Mouse (Mus musculus): ENCODE results near the gene Slco2a1.

The Slco2a1 gene

GRCm38 (mm10) chr9:102985111-102985510, 3.4 kb upstream of the Slco2a1 start:
- no peak for DNase-seq (ENCODE audit: low read depth)

GRCm38 (mm10) chr9:102985939-102986338, 2.6 kb upstream of the Slco2a1 start:
- no peak for DNase-seq (ENCODE audit: low read depth)

- DNase-seq (ENCODE audit: low read depth): no peak
Observed at GRCm38 (mm10) chr9:102990306-102991133, 2.0 kb downstream of the Slco2a1 start.

DNA sequence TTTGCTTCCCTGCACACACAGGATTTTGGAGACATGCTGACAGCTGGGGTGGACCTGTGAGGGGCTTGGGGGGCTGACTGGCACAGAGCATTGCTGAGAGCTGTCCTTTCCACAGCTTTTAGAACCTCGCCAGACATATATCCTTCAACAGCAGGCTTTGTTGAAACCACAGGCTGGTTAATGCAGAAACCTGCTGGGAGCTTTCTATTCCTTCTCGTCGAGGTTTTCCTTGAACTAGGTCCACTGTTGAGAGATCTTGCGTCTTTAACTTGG, 2.6 kb downstream of the Slco2a1 start:
- no peak for DNase-seq (ENCODE audit: low read depth)

GRCm38 (mm10) chr9:102992877-102993276, 4.4 kb downstream of the Slco2a1 start:
- no peak for DNase-seq (ENCODE audit: low read depth)

GRCm38 (mm10) chr9:102993764-102994163, 5.3 kb downstream of the Slco2a1 start:
- no peak for DNase-seq (ENCODE audit: low read depth)

DNA sequence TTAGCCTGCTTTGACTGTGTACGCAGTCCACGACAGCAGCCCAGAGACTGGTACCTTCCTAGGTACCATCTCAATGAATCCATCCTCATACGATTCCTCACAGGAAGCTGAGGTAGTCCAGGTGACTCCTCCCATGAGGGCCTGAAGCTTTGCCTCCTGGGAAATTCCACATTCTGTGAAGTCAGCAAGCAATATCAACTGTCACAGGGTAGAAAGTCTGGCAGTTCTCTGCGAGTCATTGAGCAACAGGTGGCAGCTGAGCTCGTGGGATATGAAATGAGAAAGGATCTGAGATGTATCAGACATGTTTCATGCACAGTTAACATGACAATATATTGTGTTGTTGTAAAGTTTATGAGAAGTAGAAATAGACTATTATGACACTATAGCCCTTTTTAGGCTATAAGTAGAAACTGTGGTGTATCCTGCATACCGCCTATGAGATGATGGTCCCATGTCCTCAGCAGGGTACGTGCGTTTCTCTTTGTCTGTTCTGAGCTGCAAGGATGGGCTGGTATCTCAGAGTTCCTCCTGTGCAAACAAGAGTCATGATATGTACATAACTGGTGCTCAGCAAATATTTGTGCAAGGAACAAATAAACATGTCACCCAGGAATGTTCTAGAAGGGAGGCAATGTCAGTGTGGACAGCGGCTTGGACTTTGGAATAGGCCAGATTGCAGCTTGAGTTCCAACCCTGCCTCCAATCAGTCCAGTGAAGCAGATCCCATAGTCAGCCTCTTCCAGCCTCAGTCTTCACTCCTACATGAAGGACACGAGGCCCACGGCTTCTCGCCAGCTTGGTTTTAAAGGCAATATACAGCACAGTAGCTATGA, 7.5 kb downstream of the Slco2a1 start:
- DNase-seq (ENCODE audit: low read depth): no peak

- DNase-seq (ENCODE audit: low read depth): no peak
Observed at GRCm38 (mm10) chr9:103000384-103000783, 11.9 kb downstream of the Slco2a1 start.

DNA sequence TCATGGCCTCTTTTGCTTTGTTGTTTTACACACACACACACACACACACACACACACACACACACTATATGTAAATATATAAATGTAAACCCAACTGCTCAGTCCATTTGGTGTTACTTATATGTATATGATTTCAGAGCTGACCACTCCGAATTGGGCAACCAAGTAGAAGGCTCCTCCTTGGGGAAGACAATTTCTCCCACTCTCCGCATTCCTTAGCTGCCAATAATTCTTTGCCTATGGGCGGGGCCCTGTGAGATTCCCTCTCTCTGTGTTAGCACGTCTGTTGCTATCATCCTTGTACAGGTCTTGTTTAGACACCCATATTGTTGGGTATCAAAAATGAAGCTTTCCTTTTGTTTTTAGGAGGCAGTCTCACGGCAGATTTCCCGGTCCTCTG, 15.8 kb downstream of the Slco2a1 start:
- no peak for DNase-seq (ENCODE audit: low read depth)

GRCm38 (mm10) chr9:103007699-103008078, 19.2 kb downstream of the Slco2a1 start:
- no peak for DNase-seq (ENCODE audit: low read depth)

DNA sequence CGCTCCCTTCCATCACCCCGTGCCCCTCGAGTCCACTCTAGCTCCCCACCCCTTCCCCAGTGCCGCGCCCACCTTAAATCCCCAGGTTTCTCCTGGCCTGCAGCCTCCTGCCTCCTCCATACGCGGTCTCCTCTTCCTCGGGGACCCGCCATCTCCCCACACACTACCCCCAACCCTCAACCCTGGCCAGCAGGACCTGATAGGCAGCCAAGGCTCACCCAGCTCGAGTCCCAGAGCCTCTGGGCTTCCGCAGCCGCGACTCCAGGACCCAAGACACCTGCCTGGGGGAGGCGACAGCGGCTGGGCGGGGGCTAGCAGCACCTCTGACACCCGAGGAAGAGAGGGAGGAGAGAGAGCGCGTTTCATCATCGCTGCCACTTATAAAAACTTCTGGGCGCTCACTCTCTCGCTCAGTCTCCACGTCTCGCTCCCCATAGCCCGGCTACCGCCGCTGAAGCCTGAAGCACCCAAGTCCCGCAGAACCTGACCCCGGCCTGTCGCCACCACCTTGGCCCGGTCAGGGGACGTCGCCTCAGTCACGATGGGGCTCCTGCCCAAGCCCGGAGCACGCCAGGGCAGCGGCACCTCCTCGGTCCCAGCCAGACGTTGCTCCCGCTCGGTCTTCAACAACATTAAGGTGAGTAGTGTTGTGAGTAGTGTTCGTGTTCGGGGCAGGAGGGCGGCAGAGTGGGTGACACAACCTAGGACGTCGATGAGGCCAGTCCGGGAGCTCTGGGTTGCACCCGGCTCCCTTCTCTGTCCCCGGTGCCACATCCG, 19.8 kb downstream of the Slco2a1 start:
- DNase-seq (ENCODE audit: low read depth): no peak

DNA sequence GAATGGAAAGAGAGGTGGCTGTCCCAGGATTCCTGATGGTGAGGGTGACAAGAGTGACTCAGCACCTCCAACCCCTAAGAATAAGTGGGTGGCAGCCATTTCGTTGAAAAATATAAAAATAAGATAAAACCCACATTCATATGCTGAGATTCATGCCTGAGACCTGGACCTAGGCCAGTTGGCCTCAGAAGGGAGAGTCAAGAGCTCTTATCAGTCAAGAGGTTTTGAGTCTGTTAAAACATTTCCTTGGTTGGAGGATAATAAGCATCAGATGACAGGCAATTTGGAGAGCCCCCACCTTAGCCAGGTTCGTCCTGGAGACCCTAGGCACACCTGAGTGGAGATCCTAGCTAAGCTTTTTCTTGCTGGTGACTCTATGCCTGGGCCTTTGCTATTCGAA, 21.6 kb downstream of the Slco2a1 start:
- DNase-seq (ENCODE audit: low read depth): no peak

DNA sequence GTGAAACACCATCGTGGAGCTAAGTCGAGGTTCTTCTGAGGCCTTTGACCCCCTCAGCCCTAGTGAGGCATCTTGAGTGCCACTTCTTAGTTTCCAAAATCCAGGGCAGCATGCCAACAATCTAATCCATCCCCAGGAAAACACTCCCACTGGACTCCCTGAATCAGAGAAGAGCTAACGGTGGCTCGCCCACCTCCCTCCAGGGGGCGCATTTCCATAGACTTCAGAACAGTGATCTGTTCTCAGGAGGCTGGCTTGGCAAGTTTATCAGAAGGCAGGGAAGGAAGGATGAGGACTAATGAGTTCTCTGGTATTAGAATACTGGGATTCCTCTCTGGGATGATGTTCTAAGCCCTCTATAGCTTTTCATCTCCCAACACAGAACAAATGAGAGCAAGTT, 24.9 kb downstream of the Slco2a1 start:
- DNase-seq (ENCODE audit: low read depth): no peak

DNA sequence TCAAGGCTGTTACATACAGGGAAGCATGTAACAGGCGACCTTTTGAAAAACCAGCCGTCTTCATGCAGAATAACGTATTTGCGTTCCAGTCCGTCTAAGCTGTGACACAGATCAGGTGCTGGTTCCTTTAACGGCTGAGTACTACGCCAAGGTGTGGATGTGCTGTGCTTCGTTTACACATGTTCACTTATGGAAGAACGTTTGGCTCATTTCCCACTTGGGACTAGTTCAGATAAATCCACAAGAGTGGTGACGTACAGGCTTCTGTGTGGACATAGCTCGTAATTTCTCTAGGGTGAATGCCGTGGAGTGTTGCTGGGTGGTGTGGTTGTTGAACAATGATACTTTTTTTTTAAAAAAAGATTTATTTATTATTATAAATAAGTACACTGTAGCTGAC, 26.2 kb downstream of the Slco2a1 start:
- no peak for DNase-seq (ENCODE audit: low read depth)

DNA sequence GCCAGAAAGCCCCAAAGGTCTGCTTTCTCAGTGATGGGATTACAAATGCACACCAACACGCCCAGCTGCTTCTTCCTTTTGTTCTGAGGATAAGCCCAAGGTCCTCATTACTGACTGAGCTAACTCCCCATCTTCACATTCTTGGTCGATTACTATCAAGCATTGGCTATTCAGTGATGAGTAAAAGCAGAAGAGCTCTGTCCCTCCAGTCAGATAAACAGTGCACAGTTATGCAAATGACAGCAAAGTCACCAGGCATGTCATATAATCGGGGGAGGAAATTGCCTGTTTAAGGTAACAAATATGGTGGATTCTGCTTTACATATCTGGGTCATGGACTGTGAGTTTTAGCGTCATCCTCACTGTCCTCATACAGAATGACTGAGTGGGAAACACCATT, 35.6 kb downstream of the Slco2a1 start:
- DNase-seq (ENCODE audit: low read depth): no peak

- DNase-seq (ENCODE audit: low read depth): no peak
Observed at GRCm38 (mm10) chr9:103027150-103027889, 38.8 kb downstream of the Slco2a1 start.

DNA sequence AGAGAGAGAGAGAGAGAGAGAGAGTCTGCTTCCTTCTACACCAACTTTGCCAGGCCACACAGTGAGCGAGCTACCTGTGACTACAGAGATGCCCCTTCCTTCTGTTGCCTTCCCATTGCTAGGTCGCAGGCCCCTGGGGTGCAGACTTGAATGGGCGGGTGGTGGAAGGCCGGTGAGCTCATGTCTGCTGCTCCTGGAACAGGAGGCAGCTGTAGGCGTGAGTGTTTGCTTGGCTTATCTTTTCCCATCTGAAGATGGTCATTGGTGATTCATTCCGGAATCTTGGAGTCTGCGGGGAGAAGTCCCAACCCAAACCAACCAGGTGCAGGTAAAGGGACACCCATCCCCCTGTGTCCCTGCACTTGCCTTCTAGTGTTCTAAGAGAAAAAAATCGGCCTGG, 40.5 kb downstream of the Slco2a1 start:
- DNase-seq (ENCODE audit: low read depth): no peak

DNA sequence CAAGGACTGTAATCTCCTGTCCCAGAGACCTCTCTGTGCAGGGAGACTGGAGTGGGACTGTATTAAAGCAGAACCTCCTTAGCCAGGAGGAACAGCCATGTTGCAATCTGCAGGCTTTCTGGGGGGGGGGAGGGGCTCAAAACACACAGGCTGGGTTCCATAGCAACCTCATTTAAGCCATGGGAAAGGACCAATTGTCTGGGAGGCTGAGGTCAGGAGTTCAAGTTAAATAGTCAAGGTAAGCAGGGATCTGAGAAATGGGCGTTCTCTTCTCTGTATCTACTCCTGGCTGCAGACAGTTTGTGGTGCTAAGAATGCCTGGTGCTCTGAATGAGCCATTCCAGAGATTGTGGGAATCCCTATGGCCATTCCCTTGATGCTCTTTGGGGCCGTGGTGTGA, 41.5 kb downstream of the Slco2a1 start:
- DNase-seq (ENCODE audit: low read depth): no peak

DNA sequence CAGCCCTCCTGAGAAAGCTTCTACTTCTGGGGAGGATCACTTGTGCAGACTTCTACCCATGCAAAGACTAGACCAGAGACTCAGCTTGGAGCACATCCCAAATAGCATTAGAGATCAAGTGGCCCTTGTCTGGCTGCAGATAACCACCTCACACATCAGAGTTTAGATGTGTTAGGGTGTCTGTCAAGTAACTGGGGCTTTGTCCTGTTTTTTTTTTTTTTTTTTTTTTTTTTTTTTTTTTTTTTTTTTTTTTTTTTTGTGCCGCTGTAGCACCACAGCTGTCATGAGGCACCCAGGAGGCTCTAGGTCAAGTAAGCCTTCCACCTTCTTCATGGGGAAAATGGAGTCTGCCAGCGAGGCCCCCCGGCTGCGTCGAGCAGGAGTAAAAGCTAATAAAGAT, 42.7 kb downstream of the Slco2a1 start:
- no peak for DNase-seq (ENCODE audit: low read depth)

DNA sequence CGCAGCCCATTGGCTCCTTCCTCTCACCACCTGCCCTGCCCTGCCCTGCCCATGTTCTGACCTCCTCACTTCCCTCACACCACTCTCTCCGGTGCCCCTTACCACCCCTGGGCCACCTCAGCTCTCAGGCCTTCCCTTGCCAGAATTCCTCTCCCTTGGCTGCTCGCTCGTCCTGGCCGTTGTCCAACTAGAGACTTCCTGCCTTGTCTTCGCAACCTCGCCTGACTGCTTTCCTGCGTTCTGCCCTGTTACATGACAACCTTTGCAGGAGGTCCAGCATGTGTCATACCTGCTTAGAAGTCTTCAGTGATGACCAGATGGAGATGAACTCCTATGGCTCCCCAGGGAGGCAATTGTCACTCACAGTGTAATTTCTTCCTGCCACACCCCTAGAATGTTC, 43.7 kb downstream of the Slco2a1 start:
- DNase-seq (ENCODE audit: low read depth): no peak

DNA sequence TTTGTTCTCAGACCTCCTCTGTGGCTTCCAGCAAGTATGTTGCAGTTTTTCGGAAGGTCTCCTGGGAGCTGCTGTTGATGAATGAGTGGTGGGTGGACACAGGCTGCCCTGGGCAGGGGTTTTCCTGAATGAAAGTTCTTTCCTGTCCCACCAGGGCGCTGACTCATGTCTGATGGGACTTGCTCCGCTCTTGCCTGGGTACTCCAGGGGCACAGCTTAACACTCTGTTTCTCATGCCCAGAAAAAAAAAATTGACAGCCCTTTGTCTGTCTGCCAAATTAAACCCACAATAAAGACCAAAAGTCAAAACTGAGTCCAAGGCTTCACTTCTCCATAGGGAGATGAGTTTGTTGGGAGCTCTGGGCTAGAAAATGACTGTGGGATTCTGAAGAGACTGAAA, 44.9 kb downstream of the Slco2a1 start:
- no peak for DNase-seq (ENCODE audit: low read depth)

DNA sequence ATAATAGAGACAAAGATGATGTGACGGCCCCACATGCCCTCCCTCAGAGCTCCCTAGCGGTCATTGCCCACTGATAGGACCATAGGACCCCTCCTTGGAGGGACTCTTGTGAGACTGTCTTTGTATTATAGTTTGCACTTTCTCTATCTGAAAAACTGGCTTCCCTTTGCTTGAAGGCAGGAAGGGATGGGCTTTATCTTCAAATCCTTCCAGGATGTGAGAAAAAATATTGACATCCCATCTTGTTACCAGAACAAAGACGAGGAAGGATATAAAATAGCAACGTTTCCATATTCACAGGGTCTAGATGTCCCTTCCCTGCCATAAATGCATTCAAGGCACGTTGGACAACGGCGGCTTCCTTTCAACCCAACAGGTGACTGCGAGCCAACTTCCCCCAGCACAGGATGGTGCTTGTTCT, 48.5 kb downstream of the Slco2a1 start:
- DNase-seq (ENCODE audit: low read depth): no peak

Data from c-Kit-positive CD71-positive TER-119-negative erythroid progenitor cells, embryonic 14.5 days (primary cell).